Mouse (Mus musculus): ENCODE data around the gene Fat3.

Gene Fat3

GRCm38 (mm10) chr9:16310305-16310704, 190.8 kb downstream of the Fat3 start:
- DNase-seq (ENCODE audit: low spot score) = no peak

- DNase-seq (ENCODE audit: low spot score) = no peak
Observed at GRCm38 (mm10) chr9:16307789-16308188, 193.3 kb downstream of the Fat3 start.

- no peak for DNase-seq (ENCODE audit: low spot score)
Observed at GRCm38 (mm10) chr9:16306222-16306621, 194.9 kb downstream of the Fat3 start.

DNA sequence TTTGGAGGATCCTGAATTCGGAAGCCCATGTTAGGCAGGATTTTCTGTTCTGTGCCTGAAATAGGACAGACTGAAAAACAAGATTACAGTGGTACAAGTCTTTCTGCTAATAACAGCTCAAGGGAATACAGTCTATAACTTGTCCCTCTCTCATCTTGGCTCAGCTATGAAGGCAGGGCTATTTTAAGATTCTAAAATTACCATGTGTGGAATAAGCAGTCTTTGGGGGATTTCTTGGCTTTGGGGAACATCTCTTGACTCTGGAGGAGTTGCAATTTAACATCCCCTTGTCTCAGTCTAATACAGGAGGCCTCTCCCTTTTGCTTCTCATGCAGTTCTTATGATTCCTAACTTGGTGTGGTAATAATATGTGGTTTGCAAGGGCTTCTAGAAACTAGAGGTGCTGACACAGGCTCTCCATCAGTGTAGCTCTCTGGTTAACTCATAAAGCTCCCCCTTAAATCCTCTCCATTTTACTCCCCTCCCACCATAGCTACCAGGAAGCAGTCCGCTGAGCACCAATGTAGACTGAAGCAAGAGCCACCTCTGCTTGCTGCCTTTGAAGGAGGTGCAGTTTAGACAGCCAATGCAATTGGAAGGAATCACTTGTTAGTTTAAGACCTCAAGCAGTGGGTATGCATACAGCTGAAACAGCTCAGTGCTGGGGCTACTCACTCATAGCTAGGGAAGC, 195.5 kb downstream of the Fat3 start:
- DNase-seq (ENCODE audit: low spot score) = no peak

DNA sequence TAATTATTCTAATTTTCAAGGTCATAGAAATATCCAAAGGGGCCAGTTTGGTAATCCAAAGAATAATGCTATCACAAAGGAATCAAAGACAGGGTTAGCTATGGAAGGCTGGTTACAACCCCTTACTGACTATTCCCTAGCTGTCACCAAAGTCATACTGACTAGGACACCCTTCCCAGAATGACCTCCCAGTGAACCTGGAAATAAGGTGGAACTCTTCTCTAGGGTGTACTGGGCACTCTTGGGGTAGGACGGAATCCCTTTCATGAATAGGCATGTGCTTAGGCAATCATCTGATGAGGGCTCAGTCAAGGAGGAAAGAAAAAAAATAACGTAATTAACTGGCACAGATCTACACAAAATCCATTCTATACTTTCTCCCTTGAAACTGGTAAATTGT, 196.1 kb downstream of the Fat3 start:
- DNase-seq (ENCODE audit: low spot score) = no peak

DNA sequence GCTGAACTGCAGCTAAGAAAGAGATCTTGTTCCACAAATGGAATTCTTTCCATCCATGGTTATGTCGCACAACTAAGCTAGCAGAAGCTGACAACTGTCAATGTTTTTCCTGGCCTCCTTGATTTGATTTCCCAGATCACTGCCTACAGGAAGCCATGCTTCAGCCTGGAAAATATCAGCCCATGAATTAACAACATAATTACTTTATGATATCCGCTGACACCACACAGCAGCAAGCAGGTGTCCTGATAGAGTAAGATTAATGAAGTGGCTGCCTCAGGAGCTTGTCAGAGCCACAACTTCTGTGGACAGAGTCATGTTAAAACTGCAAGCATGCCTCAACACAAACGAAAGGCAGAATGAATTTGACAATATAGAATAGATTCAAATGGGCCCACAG, 198.6 kb downstream of the Fat3 start:
- no peak for DNase-seq (ENCODE audit: low spot score)

- DNase-seq (ENCODE audit: low spot score) = no peak
Observed at GRCm38 (mm10) chr9:16297935-16298334, 203.2 kb downstream of the Fat3 start.

DNA sequence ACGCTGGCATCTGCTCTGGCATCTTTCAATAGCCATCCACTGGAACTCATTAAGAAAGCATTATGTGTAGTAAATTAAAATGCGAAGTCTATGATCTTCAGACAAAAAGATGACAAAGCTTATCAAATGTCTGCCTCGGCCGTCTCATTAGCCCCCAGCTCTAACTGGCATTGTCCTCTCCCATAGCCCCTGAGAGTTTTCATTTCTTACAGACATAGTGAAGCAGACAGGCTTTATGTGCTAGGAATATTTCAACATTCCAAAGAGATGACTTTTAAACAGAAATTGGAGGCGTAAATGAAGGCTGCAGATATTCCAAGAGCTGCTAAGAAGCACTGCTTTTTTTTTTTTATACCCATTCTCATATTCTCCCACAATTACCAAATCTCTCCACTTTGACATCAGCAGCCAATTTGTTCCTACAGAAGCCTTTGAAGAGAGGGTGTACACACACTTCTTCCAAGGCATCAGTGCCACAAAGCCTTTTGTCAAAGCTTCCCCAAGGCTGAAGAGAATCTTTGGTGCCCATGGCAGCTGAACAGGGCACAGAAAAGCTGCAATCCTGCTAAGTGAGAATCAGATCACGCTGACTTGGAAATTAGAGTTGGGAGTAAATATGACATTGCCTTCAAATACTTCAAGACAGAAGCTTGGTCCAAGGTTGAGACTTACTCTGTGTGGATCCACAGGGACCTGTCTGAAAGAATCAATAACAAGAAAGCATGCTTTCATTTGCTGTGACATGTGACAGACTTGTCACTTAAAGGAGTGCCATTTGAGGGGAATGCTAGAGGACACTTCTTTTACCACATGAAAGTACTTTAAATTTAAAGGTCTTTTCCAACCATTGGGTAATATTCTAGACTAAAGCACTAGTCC, 206.9 kb downstream of the Fat3 start:
- no peak for DNase-seq (ENCODE audit: low spot score)

- no peak for DNase-seq (ENCODE audit: low spot score)
Observed at GRCm38 (mm10) chr9:16292492-16292891, 208.6 kb downstream of the Fat3 start.

DNA sequence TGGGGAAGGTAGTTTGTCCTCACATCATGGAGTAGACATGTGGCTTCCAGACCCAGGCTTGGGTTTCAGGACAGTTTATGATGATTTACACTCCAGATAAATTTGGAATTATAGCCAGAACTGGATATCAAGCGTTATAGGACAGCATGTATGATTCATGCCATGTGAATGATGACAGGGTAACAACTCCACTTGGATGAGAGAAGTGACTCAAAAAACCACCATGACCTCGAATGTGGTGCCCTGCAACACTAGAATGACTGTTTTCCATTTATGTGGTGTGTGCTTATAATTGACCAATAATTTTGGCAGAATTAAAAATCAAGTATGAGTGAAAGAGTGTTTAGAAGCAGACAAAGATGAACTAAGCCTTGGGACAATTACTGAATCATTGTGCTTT, 210.2 kb downstream of the Fat3 start:
- no peak for DNase-seq (ENCODE audit: low spot score)

- DNase-seq (ENCODE audit: low spot score) = no peak
Observed at GRCm38 (mm10) chr9:16283033-16283432, 218.1 kb downstream of the Fat3 start.

DNA sequence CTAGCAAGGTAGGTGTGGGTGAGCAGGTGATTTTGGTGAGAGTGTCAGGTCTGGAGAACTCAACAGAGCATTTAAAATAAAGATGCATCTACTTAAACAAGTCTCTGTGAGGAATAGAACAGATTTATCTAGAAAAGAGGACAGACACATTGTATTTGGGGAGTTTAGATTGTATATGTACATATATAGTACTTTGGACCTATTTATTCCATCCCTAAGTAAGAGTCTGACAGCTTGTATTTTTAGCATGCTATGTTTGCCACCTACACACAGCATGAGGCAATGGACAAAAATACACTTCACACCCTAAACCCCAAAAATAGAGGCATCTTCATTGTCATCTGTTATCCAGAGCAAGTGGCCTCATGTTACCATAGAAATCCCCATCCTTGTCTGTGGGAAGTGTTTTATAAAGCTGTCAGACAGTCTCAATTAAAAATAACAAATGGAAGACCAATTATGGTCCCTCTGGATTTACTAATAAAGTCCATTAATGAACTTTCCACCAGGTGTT, 218.7 kb downstream of the Fat3 start:
- no peak for DNase-seq (ENCODE audit: low spot score)

DNA sequence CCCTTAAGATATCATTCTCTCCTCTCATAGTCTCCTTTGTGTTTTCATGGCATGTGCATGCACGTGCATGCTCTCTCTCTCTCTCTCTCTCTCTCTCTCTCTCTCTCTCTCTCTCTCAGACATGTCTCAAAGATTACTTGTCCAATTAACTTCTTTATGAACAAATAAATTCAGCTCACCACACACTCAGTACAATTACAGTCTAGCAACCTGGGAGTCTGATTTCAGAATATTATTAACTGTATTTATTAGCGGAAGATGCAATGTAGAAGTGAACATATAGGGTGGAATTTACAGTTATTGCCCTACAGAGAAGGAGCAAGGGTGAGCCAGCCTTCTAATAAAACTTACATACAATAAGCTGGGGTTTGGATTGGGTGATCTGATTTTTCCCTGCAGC, 225.5 kb downstream of the Fat3 start:
- no peak for DNase-seq (ENCODE audit: low spot score)

GRCm38 (mm10) chr9:16274130-16274529, 227.0 kb downstream of the Fat3 start:
- DNase-seq (ENCODE audit: low spot score) = no peak

GRCm38 (mm10) chr9:16272810-16273209, 228.3 kb downstream of the Fat3 start:
- no peak for DNase-seq (ENCODE audit: low spot score)

- DNase-seq (ENCODE audit: low spot score) = no peak
Observed at GRCm38 (mm10) chr9:16270768-16271114, 230.3 kb downstream of the Fat3 start.

DNA sequence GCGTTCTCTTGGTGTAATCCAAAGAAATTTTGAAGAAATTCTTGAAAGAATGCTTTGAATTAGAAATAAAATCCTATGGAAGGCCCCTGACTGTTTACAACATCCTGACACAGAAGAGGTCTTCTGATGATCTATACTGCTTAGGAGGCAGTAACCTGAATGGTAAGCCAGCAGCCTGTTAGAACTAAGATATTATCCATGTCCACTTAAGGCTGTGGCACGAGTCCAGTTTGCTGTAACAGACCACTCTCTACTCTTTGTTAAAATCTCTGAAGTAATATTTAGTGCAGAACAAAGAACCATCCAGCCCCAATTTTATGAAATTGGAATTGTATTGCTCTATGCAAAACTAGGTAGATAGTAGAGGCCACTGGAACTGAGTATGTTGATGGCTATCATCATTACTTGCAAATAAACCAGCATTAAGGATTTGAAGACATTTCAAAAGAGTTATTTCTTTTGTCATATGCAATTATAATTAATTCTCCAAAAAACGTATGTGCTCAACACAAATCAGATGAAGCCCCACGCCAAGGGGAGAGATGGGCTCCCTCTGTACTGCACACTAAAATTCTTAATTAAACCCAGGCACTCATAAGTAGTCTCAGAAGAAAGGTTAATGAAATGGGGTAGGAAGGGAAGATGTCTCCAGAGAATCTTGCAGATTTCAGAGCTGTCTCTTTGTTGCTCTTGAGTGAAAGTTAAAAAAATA, 230.9 kb downstream of the Fat3 start:
- DNase-seq (ENCODE audit: low spot score) = no peak

DNA sequence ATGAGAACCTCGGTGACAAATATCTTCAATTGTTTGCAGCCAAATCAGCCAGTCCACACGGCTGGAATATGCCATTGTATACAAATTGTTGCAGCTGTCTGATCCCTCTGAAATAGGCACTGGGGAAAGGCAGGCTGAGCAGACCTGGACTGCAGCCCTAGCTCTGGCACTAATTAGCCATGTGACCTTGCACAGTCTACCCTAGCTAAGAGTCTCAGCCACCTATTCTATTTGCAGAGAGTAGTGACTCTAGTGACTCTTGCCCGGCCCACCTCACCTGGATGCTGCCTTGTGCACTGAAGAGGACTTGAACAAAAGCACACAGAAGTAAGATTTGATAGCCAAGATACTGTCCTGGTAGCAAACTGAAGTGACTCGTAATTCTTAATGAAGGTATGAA, 235.6 kb downstream of the Fat3 start:
- DNase-seq (ENCODE audit: low spot score) = no peak

DNA sequence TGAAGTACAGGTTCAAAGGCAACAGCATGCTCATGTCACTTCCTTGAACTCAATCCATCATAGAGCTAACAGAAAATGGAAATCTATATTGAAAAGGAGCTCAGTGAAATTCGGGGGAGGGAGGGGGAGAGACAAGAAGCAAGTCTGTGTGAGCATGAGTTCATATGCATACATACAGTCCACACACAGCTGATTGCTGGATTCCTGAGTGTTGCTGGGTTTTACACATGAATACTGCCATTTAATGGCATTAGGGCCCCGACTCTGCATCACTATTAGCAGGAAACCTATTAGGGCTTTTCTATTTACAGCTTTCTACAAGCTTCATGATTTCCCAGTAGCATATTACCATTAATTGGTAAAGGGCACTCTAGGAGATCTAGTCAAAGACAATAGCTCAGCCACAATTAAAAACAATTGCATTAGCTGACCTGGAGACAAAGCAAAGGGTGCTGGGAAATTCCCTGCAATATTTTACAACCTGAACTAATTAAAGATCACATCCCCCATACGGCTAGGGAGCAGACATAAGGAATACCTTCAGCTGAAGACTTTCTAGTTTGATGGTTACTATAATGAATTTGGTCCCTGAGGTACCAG, 243.7 kb downstream of the Fat3 start:
- no peak for DNase-seq (ENCODE audit: low spot score)

- DNase-seq (ENCODE audit: low spot score) = no peak
Observed at GRCm38 (mm10) chr9:16256577-16257207, 244.4 kb downstream of the Fat3 start.

- DNase-seq (ENCODE audit: low spot score) = no peak
Observed at GRCm38 (mm10) chr9:16246741-16247140, 254.3 kb downstream of the Fat3 start.

DNA sequence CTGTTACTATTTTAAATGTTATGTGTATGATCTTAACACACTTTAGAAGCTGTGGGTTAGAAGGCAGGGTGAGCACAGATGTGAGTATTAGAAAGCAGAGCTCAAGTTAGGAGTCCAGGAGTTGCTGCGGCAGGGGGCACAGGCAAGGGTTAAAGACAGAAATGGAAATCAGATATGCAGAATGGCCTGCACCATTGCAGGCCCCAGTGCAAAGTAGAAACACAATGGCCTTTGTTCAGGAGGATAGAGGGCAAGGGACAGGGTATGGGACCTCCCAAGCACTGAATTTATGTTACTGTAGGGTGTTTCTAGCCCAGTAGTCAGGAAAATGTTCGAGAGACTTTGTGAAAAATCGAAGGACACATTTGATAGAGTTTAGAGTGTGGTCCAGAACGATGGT, 269.5 kb downstream of the Fat3 start:
- DNase-seq (ENCODE audit: low spot score) = no peak
